Mouse (Mus musculus) myocyte (in vitro differentiated cells): ENCODE measurements at regions not wholly inside any gene's neighbourhood (a gene's known extent, or its start where the extent isn't known, plus 50 kb on each side); places are given as distances from the start of the nearest gene placed in this dataset.

ENCODE experiments used
- CEBPB ChIP-seq: IDR thresholded peaks from 2 replicates; pipeline ENCODE4 v1.6.1; 2011; ENCODE audit warnings: mild to moderate bottlenecking, moderate library complexity; ENCODE audit not compliant: poor library complexity, insufficient read depth, severe bottlenecking
- POLR2A ChIP-seq: IDR thresholded peaks from one replicate; pipeline ENCODE4 v1.6.1; 2011; ENCODE audit warnings: low read depth, mild to moderate bottlenecking, control low read depth, moderate library complexity; ENCODE audit not compliant: insufficient read length
- TCF12 ChIP-seq: IDR thresholded peaks from one replicate; pipeline ENCODE4 v1.6.1; 2011; ENCODE audit warnings: mild to moderate bottlenecking, control low read depth; ENCODE audit not compliant: poor library complexity, insufficient read depth, severe bottlenecking
- USF1 ChIP-seq: IDR thresholded peaks from one replicate; pipeline ENCODE4 v1.6.1; 2011; ENCODE audit warnings: low read depth, mild to moderate bottlenecking, control low read depth, moderate library complexity

DNA sequence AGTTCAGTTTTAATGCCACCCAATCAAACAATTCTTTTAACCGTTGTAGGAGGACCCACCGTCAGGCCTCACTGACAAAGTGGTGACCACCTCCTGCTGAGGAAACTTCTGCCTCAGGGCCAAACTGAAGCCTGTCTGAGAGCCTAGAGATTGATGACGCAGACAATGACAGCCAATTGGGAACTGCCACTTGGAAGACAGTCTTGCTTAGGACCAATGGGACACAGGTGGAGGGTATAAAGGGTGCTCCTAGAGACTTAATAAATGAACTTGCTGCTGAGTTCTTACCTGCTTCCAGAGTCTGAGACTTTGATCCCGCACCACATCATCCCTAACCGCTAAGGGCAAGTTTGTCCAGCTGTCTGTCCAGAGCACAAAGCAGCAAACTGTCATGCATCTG is 80.0 kb downstream of the Tbx4 start:
- TF ChIP-seq POLR2A, result no peak
- no peak for TF ChIP-seq USF1
- TF ChIP-seq TCF12, result no peak
- no peak for TF ChIP-seq CEBPB
